Mouse (Mus musculus) kidney, postnatal 10 days (tissue): Measurements from ENCODE around the gene Abca8a.
A peak's percentile ranks its signal among the peaks of the same experiment; 100 is the strongest.
"Not testable (repeated sequence)": the region's sequence is repeated elsewhere in the genome, so short reads cannot be mapped to it uniquely, and the experiment has no call there.

Experiments used
- DNase-seq: peaks from one replicate; pipeline ENCODE4 v3.0.0; 2021; ENCODE audit warnings: mixed read lengths

Gene Abca8a

DNA sequence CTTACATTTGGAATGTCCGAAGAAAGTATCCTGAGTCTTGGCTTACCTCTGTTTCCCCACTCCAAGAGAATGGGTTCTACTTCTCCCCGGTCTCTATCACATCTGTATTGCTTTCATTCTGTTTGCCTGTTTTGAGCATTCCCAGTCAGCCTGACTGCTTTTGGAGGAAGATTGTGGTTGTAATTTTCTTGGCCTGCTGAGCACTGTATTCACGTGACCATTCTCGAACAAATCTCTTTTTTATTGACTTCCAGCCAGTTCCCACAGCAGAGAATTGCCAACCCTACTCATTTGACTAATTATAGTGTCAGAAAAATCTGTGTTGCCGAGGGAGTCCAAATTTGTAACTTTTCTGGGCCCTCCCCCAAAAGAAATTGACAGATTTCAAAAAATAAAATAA lies at the start of gene Abca8a:
Abca8a (minus strand) TSS at position 121 of the 400 bp plus-strand sequence.
- DNase-seq: peak; percentile 6

DNA sequence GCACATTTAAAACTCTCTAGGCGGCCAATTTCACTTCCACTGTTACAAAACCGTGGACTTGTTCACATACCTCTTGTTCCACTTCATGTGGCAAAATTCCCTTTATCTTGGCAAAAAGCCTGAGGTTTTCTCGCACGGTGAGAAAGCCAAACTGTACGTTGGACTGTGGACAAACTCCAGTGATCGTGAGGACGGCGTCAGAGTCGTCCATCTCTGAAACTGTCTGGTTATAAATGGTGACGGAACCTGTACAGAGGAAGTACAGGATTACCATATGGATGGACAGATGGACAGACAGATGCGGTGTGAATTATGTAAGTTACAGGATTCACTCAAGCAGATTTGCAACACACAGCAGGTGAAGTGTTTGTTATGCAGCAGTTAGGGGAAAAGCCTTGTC lies 49.6 kb upstream of the Abca8a start:
- DNase-seq: no peak

DNA sequence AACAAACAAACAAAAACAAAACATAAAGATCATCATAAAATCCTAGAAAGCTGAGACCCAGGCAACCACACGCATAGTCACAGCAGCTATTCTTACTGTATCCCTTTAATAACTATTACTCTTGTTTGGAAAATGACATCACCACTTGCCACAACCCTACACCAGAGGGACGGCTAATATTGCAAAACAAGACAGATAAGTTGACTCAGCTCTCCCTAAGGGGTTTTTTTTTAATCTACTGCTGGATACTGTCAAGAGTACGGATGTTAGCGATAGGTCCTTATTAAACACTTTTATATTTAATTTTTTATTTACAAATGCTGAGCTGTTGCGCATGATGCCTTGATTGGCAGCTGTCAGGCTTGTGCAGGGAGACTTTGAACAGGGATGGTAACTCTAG lies 35.0 kb upstream of the Abca8a start:
- no peak for DNase-seq

DNA sequence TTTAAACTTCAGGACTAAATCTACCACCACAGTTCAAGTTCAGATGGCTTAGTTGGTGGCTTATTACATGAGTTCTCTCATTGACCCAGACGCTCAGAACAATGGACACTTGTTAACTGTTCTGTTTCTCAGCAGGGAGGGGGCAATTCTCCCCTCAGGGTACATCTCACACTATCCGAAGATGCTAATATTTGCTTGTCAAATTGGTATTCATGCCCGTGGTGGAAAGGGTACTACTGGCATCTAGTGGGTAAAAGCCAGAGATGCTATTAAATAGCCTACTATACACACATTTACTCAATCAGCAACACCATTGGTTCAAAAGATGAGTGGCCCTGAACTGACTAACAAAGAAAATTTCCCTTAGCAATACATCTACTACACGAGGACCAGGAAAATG lies 15.4 kb upstream of the Abca8a start:
- no peak for DNase-seq

DNA sequence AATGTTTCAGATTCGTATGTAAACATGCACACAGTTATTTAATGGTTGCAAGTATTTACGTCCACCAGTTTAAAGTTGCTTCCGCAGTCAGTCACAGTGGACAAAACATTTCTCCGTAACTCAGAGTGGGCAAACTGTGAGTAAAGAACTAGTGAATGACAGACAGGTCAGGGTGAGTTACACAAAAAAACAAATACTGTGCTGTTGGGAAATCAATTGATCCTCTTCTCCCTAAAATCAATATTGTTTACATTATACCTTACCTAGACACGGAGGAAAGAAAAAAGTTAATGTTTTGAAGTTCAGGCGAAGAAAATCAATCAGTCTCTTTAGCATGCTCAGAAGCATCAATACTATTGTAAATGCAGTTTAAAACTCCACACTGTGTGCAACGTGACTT lies 5.7 kb upstream of the Abca8a start:
- DNase-seq: no peak

DNA sequence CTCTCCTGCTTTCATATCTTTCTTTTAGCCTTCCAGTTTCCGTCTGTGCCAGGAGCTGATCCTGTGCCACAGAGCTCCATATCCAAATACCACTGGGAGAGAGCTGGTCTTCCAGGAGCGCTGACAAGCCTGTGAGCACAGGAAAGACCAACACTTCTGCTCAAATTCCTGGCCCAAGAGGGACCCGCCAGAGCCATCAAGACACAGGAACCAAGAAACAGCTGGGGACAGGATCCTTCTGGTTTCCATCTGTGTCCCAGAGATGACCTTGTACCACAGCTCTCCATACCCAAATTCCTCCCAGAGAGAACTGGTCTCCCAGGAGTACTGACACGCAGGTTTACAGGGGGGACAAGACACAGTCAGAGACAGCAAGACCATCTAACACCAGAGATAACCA lies 3.1 kb upstream of the Abca8a start:
- no peak for DNase-seq

DNA sequence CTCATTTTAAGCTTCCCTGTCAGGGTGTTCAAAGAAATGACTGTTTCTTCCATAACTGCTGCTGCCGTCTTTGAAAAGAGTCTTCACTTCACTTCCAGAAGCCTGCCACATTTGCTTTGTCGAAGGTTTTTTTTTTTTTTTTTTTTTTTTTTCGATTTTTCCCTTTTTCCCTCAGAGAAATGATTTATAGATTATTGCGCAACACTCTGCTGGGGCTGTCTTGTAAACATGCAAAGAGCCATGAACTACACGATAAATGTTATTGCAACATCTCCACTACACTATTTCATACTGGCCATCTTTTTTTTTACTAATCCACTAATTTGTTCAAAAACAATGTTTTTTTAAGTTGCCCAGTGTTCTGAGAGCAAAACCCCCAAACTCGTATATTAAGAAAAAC lies 1.7 kb upstream of the Abca8a start:
- no peak for DNase-seq

DNA sequence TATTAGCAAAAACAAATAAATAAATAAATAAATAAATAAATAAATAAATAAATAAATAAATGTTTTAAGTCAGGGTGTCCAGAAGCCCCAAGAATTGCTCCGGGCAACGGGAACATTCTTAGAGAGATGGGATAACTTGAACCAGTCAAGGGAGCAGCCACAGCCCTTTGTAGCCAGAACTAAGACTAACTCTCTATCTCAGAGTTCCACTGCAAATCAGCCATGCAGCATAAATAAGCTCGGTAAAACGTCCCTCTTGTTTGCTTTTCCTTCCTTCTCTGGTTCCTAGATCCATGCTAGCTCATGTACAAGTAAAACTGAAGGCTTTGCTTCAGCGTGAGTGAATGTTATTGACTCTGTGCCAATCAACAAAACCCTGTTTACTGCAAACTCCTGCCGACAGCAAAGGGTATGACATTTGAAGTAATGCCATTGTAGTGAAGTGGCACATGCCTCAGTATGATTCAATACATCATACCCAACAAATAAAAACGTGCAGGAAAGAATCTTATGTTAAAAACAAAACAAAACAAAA lies 865 bp downstream of the Abca8a start:
- DNase-seq: no peak

DNA sequence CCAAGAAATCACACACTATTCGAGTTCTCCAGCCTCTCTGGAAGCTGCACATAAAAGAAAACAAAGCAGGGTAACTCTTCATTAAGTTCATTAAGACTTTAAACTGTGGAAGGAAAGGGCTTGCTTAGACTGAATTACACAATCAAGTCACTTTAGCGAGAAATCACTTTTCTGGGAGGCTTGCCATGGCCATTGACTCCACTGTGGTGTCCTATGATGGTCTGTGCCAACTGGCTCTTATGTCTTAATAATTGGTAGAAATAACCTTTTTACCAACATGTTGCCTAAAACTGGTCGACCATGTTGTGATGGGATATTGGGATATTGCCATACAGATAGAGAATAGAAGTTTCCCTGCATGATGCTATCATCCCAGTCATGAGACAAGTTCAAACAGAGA lies 1.5 kb downstream of the Abca8a start:
- no peak for DNase-seq

DNA sequence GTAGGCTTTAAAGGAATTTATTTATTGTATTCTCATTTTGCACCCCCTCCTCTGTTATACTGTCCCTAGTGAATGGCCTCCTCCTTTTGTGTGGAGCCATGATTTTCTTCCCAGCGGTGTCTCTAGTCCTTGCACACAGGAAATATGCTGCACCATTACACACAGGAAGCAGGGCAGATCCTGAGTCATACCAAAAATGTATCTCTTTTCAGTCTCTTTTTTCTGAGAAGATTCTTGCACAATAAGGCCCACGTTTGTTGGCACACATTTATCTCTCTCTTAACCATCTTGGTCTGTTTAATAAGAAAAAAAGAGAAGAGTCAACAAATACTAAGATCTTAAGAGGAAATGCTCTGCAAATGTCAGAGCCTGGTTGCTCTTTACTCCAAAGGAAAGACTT lies 4.5 kb downstream of the Abca8a start:
- no peak for DNase-seq

DNA sequence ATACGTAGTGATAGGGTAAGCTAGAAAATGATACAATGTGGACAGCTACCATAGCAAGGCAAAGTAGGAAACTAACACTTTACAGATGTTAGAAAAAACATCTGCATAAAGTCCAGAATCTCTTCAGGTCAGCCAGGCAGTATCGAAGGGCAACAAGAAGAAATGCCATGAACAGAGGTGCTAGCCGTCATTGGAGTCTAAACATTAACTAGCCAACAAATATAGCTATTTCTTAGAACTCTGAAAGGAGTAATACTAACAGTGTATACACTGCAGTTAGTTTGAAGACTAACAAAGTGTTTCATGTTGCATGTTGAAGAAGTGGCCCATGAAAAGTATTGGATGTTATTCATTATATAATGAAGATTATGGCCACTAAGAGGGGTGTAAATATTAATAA lies 23.6 kb downstream of the Abca8a start:
- DNase-seq: no peak

DNA sequence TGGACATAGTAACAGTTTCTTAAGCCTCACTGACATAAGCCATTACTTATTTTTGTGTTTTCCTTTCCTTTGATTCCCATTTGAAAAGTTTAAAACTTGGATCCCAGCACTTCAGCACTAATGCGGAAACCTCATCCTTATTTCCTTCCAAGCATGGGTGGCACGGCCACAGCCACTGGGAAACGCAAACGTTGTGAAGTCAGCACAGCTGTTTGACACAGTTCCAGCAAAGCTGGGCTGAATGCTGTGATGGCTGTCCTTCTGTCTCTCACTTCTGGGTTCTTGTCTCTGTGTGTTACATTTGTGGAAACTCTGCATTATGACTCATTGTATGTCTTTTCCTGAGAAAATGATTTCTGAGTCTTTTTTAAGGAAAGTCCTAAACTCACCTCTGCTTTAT lies 34.7 kb downstream of the Abca8a start:
- DNase-seq: no peak

DNA sequence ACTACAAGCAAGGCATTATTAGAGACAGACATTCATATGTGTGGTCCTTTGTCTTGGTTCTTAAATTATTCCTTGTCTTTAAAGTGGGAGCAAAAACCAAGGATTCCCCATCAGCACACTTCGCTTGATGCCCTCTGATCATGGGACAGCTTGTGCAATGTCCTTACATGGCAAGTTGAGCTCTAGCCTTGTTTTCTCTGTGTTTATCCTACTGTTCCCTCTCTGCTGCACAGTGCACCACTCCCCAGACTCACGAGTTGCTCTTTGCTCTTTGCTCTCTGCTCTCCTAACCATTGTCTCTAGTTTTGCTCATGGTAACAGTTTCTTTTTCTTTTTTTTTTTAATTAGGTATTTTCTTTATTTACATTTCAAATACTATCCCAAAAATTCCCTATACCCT lies 35.7 kb downstream of the Abca8a start:
- DNase-seq: no peak

DNA sequence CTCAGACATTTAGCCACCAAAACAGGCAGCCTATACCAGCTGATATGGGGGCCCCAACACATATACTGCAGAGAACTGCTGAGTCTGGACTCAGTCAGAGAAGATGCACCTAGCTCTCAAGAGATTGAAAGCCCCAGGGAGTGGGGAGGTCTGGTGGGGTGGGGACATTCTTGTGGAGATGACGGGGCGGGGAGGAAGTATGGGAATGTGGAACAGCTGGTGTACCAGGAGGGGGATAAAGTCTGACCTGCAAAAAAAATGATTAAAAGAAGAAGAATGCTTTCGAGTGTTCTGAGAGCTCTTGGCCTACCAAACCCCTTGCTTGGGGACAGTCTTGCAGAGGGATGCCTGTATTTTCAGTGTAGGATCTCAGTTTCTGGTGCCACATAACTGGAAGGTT lies 42.1 kb downstream of the Abca8a start:
- no peak for DNase-seq

DNA sequence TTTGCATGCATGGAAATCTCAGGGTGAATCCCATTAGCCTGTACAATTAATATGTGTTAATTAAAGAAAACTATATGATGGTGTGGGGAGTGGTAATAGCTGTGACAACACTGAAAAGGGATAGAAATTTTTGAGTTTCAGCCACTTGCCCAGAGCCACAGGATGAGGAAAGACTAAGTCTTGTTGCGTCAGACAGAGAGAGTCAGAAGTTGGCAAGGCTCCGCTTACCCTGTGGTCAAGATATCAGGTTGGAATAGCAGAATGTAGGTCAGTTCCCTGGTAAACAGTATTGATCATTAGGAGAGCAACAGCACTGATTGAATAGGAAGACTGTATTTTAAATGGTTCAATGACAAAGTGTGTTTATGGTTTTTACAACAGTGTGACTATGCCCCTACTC lies 58.0 kb downstream of the Abca8a start:
- DNase-seq: no peak

DNA sequence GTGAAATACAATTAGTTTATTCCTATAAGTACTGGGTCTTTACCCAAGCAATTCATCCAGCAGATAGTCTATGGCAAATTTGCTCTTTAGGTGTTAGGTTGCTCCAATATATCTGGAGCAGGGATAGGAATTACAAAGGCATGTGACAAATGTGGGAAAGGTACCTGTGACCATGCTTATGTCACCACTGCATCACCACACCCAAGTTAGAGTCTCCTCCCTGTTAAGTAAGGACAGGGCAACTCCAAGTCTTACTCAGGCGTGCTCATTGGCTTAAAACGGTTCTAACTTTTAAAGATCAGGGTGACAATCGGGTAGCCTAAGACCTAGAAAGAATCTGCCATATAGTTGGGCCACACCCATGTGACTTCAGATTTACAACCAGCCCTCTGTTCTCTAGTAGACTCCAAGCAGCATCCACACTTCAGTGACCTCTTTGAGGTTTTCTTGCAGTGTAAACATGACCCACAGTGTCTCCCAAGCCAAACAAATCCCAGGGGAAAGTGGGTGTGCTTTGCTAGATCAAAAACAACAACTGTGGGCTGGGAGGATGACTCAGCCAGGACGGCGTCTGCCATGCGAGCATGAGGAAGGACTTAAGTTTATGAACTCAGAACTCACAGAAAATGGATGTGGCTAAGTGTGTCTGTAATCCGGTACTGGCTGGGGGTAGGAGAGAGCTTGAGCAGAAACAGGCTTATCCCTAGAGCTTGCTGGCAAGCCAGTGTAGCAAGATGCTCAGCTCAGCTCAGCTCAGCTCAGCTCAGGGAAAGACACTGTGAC lies 66.7 kb downstream of the Abca8a start:
- peak; percentile 34 for DNase-seq

DNA sequence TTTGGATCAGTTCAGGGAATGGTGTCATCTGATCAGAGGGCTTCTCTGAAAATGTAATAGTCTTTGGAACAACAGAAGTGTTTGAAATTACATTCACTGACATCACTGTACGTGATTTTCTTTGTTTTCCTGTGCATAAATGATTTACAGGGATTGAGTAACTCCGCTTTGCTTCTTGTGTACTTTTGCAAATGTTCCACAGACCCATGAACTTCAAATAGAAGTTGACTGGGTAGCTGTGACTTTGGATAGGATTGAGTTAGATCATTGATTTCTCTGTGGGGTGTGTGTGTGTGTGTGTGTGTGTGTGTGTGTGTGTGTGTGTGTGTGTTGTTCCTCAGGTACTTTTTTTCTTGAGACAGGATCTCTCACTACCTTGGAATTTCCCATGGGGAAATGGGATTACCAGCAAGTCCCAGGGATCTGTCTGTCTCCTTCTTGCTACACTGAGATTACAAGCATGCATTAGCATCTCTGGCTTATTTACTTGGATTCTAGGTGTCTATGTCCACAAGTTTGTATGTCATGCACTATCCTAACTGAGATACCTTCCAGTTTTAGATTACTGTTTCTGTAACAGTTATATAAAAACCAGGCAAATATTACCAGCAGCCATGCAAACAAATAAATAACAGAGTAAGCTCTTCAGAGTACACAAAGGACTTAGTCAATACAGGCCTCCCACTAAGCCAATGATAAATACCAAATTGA lies 84.8 kb downstream of the Abca8a start:
- DNase-seq: no peak

DNA sequence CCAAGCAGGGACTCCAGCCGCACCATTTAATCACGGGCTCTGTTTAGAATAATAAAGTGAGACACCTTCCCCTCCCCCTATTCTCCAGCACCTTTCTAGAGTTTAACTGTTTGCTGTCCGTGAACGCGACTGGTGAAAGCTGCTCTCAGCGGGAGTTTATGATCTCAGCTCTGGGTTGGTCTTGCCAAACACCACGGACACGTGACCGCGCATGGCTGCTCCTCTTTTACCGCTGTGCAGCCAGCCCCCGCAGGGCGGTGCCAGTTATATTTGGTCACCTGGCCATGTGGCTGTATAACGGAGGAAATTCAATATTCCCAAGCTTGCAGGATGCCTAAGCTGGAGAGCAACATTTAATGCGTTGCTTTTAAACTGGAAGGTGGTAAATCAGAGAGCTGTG lies 100.2 kb downstream of the Abca8a start, which contains the start of gene Abca8b:
Abca8b (minus strand) TSS at position 222 of the 400 bp plus-strand sequence.
- DNase-seq: peak; percentile 78

DNA sequence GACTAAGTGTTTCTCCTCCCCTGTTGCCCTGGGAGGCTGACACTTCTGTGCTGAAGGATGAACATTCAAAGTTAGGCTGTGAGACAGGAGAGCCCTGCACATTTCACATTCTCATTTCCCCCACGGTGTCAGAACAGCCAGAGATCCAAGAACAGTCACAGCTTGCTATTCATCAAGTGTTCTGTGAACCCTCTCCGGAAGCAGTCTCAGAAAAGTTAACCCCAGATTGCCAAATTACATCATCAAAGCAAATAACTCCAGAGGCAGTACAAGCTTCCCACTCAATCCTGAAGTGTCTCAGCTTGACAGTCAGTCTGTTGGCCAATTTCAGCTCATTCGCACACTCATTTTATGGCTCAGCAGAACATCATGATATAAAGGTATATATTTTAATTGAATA lies 100.8 kb downstream of the Abca8a start:
- peak; percentile 13 for DNase-seq

DNA sequence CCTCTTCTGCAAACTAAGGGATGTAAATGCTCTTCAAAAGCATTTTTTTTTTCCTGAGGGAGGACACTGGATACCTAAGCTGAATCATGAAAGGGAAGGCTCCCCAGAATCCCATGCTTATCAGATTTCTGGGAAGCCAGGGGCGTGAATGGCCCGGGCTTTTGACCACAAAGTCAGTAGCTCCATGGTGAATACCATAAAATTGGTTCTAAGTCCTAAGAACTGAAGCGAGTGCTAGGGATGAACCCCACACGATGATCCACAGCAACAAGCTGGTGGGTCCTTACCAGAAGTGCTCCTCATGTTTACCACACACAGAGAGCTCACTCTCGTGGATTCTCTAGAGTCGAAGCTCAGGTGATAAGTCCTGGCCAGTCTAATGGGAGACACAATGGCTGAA lies 101.8 kb downstream of the Abca8a start:
- DNase-seq: no peak

DNA sequence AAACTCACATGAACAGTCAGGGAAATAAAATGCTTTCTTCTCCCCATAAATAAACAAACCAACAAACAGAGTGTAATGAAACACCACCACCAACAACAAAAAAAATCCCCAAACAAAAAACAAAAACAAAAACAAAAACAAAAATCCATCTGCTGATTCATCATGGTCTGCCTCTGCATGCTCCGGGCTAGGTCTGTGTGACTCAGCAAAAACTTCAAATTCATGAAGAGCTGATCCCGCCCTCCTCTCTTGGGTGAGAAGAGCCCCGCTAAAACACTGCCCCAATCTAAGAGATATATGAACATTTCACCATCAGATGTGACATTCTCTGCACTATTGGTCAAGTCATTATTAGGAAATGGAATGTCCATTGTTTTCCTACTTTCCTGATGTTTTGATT lies 104.5 kb downstream of the Abca8a start:
- DNase-seq: no peak

DNA sequence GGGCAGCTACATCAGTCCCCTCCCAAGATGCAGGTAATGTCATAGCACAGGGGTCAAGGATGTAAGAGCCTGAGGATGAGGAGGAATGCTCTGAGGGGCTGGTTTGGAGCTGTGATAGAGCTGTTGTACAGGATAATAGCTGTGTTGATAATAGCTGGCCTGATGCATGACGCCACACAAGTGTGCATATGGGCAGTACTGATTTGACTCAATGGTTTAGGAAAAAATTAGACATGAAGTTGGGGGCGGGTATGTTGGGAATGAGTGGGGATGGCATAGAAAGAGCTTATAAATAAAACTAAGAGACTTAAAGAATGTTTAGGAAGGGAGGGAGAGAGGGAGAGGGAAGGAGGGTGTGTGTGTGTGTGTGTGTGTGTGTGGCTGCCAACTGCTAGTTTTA lies 105.5 kb downstream of the Abca8a start:
- DNase-seq: no peak

DNA sequence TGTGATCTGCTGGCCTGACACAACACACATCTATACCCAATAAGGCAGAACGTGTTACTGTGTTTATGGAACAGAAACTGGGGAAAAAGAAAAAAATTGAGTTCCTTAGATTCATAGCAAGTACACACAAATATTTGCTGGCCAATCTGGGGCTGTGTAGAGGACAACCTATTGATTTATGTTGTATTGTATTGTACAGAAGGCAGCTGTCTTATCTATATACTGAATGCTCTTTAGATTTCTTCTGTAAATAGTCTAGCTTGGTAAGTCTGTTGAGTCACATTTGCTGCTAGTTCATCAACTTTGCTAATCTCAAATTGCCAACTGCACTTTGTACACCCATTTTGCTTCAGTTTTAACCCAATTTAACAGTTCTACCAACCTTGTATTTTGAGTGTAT lies 107.6 kb downstream of the Abca8a start:
- DNase-seq: no peak

DNA sequence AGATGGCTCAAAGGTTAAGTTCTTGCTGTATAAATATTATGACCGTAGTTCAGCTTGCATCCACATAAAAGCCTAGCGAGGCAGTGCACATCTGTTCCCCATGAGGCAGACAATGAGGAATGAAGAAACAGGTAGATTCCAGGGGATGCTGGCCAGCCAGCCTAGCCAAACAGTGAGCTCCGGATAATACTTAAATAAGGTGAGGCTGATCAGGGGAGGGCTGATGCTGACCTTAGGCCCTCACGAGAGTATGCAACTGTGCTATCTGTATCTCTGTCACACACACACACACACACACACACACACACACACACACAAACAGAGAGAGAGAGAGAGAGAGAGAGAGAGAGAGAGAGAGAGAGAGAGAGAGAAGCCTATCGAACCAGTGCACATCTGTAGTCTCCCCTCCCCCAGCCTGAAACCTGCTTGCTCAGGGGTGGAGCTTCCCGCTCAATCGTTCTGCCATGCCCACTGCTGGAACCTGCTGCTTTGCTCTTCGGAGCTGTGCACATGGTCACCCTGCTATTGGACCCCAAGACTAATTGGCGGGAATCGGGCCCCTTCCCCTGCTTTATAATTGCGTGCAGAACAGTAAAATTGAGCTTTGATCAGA lies 108.2 kb downstream of the Abca8a start:
- DNase-seq: not testable (repeated sequence)
